Mouse (Mus musculus) heart, embryonic 11.5 days (tissue): ENCODE measurements around the gene Telo2. TPM values are rescaled to one million over a fixed set of nuclear protein-coding genes. Genes with fewer than 3 reads are reported as not detected.

Experiments used
- ATAC-seq: fragments of 200-750 bp; cut with Nextera tagmentation; replicated peaks from 2 replicates; pipeline ENCODE4 v1.8.0; 2017; ENCODE audit warnings: moderate library complexity; ENCODE audit not compliant: insufficient number of reproducible peaks, low FRiP score, low TSS enrichment
- H3K27ac ChIP-seq: fragments of 300-500 bp; sonication (generic); 2 replicates; pipeline ENCODE4 v1.5.1; 2014; ENCODE audit warnings: mild to moderate bottlenecking, low read depth, low read length
- H3K27me3 ChIP-seq: fragments of 300-500 bp; sonication (generic); 2 replicates; pipeline ENCODE4 v1.6.1; 2014; ENCODE audit warnings: mild to moderate bottlenecking, low read length, mixed read lengths; ENCODE audit not compliant: control insufficient read depth, insufficient read depth
- H3K36me3 ChIP-seq: fragments of 300-500 bp; sonication (generic); 2 replicates; pipeline ENCODE4 v1.6.1; 2014; ENCODE audit warnings: mild to moderate bottlenecking, low read length, moderate library complexity, mixed read lengths; ENCODE audit not compliant: control insufficient read depth, insufficient read depth
- H3K4me1 ChIP-seq: fragments of 300-500 bp; sonication (generic); 2 replicates; pipeline ENCODE4 v1.6.1; 2014; ENCODE audit warnings: low read length; ENCODE audit not compliant: control insufficient read depth, insufficient read depth
- H3K4me2 ChIP-seq: fragments of 300-500 bp; sonication (generic); 2 replicates; pipeline ENCODE4 v1.6.1; 2014; ENCODE audit warnings: mild to moderate bottlenecking, moderate library complexity
- H3K4me3 ChIP-seq: fragments of 300-500 bp; sonication (generic); 2 replicates; pipeline ENCODE4 v1.5.1; 2014; ENCODE audit warnings: low read depth, low read length
- H3K9ac ChIP-seq: fragments of 300-500 bp; sonication (generic); 2 replicates; pipeline ENCODE4 v1.6.1; 2014; ENCODE audit warnings: mild to moderate bottlenecking, low read depth, low read length, moderate library complexity
- H3K9me3 ChIP-seq: fragments of 300-500 bp; sonication (generic); replicated peaks from 2 replicates; pipeline ENCODE4 v1.6.1; 2016; ENCODE audit warnings: low read length; ENCODE audit not compliant: control insufficient read depth
- WGBS: fragments of 180-500 bp; shearing (Covaris S2); extraction: QIAGEN DNeasy Blood & Tissue Kit; methylation state at CpG from one replicate; pipeline ENCODE4 v1.1.7; 2014; ENCODE audit not compliant: insufficient replicate concordance; 5-methylcytosine and 5-hydroxymethylcytosine counted together
- polyA plus RNA-seq: library from polyadenylated mRNA; unstranded; fragments of >200 nt; fragmentation: Nextera tagmentation; extraction: Ambion mirVana; gene quantifications from 2 replicates; pipeline ENCODE4 v1.2.1, GENCODE M21; 2014

Gene Telo2
- polyA plus RNA-seq, 1 experiment from 2014 or later: 22.1 TPM

DNA sequence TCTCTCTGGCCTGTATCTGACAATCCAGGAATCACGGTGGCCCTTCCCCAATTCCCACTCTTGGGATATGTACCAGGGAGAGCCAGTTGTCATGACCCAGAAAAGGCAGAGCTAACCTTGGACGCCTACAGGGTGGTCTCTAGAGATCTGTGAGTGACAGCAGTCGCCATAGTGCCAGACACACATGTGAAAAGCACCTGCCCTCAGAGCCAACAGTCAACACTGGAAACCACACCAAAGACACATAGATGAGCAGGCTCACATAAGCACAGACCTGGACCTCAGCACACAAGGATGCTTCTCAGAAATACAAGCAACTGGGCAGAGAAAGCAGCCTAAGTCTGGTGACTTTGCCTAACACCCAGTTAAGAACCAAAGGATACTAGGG lies 3.4 kb downstream of the Telo2 start:
- no peaks in the 10 kb centered on the region for H3K27me3 ChIP-seq
- H3K9me3 ChIP-seq: no peaks in the 10 kb centered on the region
- 71% methylated on average over 3 of the region's 3 CpGs for WGBS
- no peak overlapping the region for H3K4me3 ChIP-seq
- ATAC-seq: no peak
- H3K27ac ChIP-seq: no peak overlapping the region
- no peak overlapping the region for H3K4me2 ChIP-seq
- H3K9ac ChIP-seq: no peak overlapping the region; the same call in 1 of the 2 replicates
- H3K4me1 ChIP-seq: peaks cover 8% of the 10 kb centered on the region; the same call in 1 of the 2 replicates
- H3K36me3 ChIP-seq: no peaks in the 10 kb centered on the region; the same call in none of the 2 replicates

DNA sequence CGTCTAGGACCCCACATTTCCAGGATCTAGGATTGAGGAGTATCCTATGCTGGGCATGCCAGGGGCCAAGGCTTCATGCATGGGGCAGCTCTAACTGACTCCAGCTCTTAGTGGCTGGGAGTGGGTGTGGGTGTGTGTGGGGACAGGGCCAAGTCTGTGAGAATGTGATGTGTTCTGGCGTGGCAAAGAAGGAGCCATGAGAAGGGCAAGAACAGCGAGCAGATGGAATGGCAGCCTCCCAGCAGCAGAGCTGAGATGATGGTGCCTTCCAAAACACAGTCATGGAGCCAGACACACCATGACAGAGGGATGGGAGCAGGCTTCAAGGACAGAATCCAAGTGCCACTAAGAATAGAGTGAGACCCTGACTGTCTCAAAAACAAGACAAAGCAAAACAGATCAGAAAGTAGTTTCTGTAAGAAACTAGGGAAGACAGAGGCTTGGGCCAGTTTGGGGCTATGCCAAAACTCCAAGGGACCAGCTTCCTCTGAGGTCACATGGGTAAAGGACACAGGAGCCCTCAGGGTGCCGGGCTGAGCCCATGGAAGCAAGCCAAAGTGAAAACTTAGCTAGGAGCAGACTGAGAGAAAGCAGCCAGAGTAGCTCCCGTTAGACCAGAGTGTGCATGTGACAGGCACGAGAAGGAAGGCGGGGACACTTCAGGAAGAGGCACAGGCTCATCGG lies 3.9 kb downstream of the Telo2 start:
- H3K27ac ChIP-seq: no peak overlapping the region

GRCm38 (mm10) chr17:25111220-25111619 lies 4.5 kb downstream of the Telo2 start:
- Histone ChIP-seq H3K9me3 (no peaks in the 10 kb centered on the region), H3K27me3 (no peaks in the 10 kb centered on the region), H3K4me2 (no peak overlapping the region), H3K27ac (no peak overlapping the region), H3K4me1 (peaks cover 7% of the 10 kb centered on the region; the same call in 1 of the 2 replicates), H3K36me3 (peaks cover 9% of the 10 kb centered on the region), H3K4me3 (no peak overlapping the region), H3K9ac (no peak overlapping the region)
- 90% methylated on average over 5 of the region's 5 CpGs for WGBS
- ATAC-seq: no peak

More for the DNA sequence above, 3.9 kb downstream of the Telo2 start:
- H3K4me2 ChIP-seq: no peak overlapping the region
- H3K4me1 ChIP-seq: peaks cover 8% of the 10 kb centered on the region; the same call in 1 of the 2 replicates
- H3K4me3 ChIP-seq: no peak overlapping the region
- no peaks in the 10 kb centered on the region for H3K9me3 ChIP-seq
- 83% methylated on average over 8 of the region's 8 CpGs for WGBS
- H3K36me3 ChIP-seq: peaks cover 4% of the 10 kb centered on the region
- ATAC-seq: no peak
- H3K9ac ChIP-seq: no peak overlapping the region; the same call in 1 of the 2 replicates
- no peaks in the 10 kb centered on the region for H3K27me3 ChIP-seq

- Histone ChIP-seq H3K4me2 (no peak overlapping the region), H3K36me3 (peaks cover 12% of the 10 kb centered on the region), H3K9ac (no peak overlapping the region), H3K27me3 (no peaks in the 10 kb centered on the region), H3K4me1 (peaks cover 4% of the 10 kb centered on the region; the same call in 1 of the 2 replicates), H3K9me3 (no peaks in the 10 kb centered on the region), H3K4me3 (no peak overlapping the region), H3K27ac (no peak overlapping the region)
- ATAC-seq: no peak
- 84% methylated on average over 6 of the region's 6 CpGs for WGBS
These were observed 5.2 kb downstream of the Telo2 start for GRCm38 (mm10) chr17:25110590-25110989.

DNA sequence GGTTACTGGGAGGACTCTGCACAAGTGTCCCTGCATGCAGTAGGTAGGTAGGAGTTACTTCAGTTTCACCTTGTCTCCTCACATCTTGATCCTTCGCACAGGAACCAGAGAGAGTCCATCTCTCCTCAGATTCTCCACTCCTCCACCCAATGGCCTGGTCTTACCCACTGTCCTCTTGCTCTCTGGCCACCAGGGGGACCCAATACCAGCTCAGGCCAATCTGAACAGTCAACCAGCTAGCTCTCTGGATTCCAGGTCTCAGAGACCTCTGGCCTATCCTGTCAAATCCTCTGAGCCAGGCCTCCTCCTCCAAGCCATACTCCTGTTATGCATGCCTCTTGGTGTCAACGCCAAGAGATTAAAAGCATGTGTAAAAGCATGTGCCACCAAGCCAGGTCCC lies 6.2 kb downstream of the Telo2 start:
- Histone ChIP-seq H3K9ac (no peak overlapping the region), H3K4me3 (no peak overlapping the region), H3K36me3 (peaks cover 17% of the 10 kb centered on the region), H3K4me1 (no peaks in the 10 kb centered on the region), H3K27me3 (no peaks in the 10 kb centered on the region), H3K27ac (no peak overlapping the region), H3K9me3 (no peaks in the 10 kb centered on the region), H3K4me2 (no peak overlapping the region)
- WGBS: 68% methylated on average over 2 of the region's 2 CpGs
- no peak for ATAC-seq

DNA sequence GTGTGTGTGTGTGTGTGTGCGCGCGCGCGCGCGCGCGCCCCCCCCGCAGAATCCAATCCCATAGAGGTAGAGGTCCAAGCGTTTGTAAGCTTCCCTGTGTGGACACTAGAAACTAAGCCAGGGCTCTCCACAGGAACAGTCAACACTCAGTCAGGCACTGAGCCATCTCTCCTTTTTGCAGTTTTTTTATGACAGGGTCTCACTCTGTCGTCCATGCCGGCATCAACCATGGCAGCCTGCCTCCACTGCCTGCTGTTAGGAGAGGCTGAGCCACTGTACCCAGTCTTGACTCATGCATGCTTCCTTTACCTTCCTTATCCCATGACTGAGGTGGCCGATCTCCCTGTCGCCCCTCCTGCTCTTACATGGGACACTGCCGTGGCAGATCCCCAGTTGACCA lies 8.0 kb downstream of the Telo2 start:
- Histone ChIP-seq H3K4me3 (no peak overlapping the region), H3K4me2 (no peak overlapping the region), H3K9ac (no peak overlapping the region), H3K4me1 (no peaks in the 10 kb centered on the region), H3K9me3 (no peaks in the 10 kb centered on the region), H3K27me3 (no peaks in the 10 kb centered on the region), H3K36me3 (peaks cover 25% of the 10 kb centered on the region), H3K27ac (no peak overlapping the region)
- ATAC-seq: no peak
- WGBS: 76% methylated on average over 16 of the region's 16 CpGs

DNA sequence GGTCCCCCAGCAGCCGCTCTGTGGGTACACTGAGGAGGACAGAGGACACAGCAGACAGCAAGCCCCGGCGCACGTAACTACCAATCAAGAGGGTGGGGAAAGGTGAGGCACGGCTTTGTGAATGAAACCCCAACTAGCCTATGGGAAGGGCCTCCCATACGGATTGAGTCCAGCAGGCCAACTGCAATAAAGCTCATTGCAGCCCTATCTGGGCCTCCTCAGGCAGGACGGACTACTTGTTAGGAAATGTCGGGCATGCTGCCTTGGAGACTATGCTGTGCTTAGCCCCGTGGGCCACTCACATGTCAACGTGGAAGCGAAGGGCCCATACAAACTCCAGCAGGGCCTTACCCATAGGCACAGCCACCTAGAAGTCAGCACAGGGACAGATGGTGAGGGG lies 14.4 kb downstream of the Telo2 start:
- H3K36me3 ChIP-seq: peaks cover 44% of the 10 kb centered on the region
- H3K9ac ChIP-seq: no peak overlapping the region
- no peaks in the 10 kb centered on the region for H3K9me3 ChIP-seq
- H3K4me2 ChIP-seq: no peak overlapping the region
- no peak overlapping the region for H3K4me3 ChIP-seq
- H3K4me1 ChIP-seq: no peaks in the 10 kb centered on the region
- H3K27me3 ChIP-seq: no peaks in the 10 kb centered on the region
- 91% methylated on average over 11 of the region's 11 CpGs for WGBS
- ATAC-seq: no peak
- H3K27ac ChIP-seq: no peak overlapping the region

DNA sequence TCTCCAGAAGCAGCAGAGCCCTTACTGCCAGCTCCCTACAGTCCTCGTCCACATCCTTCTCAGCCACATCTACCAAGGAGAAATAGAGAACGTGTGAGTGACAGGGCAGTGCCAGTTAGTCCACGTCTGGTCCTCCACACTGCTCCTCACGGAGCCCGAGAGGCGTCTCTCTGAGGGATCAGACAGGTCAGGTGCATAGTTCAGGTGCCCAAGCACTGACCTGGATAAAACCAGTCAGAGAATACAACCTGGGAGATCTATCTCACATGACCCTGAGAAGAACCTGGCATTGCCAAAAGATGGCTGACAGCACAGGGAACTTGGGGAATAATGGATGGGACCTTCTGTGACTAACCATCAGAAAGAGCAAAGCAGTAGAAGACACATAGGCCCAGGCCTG lies 15.7 kb downstream of the Telo2 start:
- no peak for ATAC-seq
- H3K9me3 ChIP-seq: no peaks in the 10 kb centered on the region
- H3K36me3 ChIP-seq: peaks cover 37% of the 10 kb centered on the region
- H3K27ac ChIP-seq: no peak overlapping the region
- H3K27me3 ChIP-seq: no peaks in the 10 kb centered on the region
- 92% methylated on average over 6 of the region's 6 CpGs for WGBS
- no peak overlapping the region for H3K4me2 ChIP-seq
- no peaks in the 10 kb centered on the region for H3K4me1 ChIP-seq
- no peak overlapping the region for H3K9ac ChIP-seq
- H3K4me3 ChIP-seq: no peak overlapping the region

GRCm38 (mm10) chr17:25096221-25096620 lies 19.5 kb downstream of the Telo2 start:
- peaks cover 17% of the 10 kb centered on the region for H3K36me3 ChIP-seq
- no peak overlapping the region for H3K4me2 ChIP-seq
- no peaks in the 10 kb centered on the region for H3K27me3 ChIP-seq
- no peak for ATAC-seq
- no peaks in the 10 kb centered on the region for H3K4me1 ChIP-seq
- no peak overlapping the region for H3K27ac ChIP-seq
- WGBS: 86% methylated on average over 2 of the region's 2 CpGs
- no peak overlapping the region for H3K9ac ChIP-seq
- no peak overlapping the region for H3K4me3 ChIP-seq
- H3K9me3 ChIP-seq: no peaks in the 10 kb centered on the region
